Mouse (Mus musculus): ENCODE data around the gene Spg20.

Spg20 gene

DNA sequence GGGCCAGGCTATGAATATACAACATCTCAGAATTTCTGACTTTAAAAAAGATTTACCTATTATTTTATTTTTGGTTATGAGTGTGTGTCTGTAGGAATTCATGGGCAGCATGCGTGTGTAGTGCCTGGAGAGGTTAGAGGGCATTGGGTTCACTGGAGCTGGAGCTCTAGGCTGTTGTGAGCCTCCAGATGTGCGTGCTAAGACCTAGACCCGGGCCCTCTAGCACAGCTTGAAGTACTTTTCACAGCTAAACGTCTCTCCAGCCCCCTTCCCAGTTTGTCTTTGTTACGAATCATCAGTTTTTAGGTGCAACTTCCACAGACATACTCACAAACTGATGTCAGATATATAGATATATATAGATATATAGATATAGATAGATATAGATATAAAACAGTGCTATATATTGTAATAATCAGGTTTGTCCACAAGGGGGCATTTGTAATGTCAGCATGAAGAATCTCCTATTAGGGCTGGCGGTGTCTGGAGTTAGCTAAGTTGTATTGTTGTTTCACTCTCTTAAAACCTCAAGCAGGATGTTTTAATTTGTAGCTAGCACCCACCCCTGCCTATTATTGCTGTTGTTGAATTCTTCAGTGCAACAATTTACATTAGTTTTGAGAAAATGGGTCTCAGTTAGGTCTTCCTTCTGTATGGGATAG lies 40.9 kb downstream of the Spg20 start:
- peak; percentile 56 for DNase-seq

DNA sequence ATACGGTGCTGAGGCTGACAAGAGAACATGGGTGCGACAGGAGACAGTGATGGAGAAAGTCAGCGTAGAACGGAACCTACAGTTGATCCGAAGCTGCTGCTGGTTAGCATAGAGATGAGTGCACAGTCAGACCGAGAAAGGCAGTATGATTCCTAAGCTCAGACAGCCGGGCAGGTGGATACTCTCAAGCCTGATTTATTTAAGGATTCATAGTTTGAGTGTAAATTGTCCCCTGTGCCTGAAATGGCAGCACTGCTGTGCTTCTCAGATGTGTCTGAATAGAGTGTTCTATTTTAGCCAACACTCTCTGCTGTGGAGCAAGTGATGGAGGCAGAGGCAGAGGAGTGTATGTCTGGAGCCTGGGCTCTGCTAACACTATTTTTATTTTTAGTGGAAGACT lies 42.3 kb downstream of the Spg20 start:
- no peak for DNase-seq

DNA sequence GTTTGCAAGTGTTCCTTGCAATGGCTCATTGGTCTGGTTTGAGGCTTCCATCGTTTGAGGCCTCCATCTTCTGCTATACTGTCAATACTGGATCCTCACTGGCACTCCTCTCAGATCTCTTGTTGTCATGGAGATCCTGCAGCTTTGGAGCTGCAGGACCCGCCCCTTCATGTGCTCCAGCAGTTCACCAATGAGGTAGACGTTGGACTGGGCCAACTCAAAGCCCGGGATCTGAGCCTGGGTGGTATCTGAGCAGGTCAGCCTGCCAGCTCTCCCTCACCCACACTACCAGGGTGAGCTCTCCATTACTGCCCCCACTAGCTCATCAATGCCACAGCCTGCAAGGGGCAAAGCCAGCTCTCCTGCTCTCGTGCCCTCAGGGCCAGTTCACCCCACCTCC lies 45.5 kb downstream of the Spg20 start:
- DNase-seq = no peak

DNA sequence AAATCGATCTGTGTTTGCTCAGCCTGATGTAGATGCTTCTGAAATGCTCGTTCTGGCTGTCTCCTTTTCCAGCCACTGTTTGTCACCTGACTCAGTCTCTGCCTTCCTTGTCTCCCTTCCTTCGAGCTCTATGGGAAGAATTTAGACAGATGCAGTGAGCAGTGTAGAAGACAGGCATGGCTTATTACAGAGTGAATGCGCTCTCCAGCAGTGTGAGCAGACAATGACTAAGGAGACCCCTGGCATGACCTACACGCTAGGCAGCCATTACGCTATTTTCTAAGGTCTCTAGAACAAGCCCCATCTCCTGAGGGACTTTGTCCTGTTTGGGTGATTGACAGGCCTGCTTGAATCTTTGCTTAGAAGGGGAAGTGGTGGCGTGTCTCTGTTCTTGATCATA lies 49.2 kb downstream of the Spg20 start:
- DNase-seq = no peak

DNA sequence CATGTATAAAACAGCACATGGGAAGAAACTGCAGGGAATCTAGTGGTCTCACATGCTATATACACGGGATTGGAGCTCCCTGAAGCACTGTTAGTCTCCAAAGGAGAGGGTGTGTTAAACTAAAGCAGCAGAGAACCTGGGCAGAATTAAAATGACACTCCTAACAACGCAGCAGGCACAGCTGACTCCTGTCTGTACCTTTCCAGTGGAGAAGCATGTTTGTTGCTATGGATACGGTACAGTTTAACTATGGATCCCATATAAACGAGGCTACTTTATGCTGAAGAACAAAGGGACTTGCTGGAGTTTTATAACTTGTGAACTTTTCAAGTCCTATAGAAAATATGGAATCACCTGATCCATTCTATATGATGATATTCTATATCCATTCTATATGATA lies 51.6 kb downstream of the Spg20 start:
- DNase-seq = no peak

DNA sequence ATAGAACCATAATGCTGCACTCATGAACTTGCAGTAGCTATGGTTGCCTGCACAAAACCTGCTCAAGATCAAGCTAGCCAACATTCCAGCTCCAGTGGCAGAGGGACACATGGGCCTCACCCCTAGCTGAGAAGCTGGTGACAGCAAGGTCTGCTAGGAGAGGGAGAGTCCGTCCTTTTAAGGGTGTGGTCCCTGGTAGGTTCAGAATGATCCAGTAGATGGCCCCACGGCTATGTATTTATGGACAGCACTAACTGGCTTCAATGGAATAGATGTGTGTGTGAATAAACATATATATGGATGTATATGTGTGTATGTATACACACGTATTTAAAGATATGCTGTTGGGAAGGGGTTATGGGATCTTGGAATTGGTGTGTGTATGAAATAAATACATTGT lies 60.6 kb downstream of the Spg20 start:
- no peak for DNase-seq

DNA sequence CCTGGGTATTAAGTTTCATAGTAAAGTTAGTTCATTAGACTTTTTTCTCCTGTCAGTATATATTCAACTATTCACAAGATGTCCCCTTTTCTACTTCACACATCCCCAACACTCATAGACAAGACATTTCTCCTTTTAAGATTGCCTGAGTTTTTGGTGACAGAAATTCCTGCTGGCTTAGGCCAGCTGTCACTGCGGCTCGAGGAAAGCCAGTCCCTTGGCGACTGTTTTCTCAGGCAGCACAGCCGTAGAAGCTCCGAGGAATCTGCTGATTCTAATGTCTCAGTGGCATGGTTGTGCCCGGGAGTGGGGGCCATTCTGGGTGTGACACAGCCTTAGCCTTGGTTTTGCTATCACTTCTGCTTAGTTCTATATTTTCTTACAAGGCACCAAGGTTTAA lies 65.4 kb downstream of the Spg20 start:
- DNase-seq = no peak

DNA sequence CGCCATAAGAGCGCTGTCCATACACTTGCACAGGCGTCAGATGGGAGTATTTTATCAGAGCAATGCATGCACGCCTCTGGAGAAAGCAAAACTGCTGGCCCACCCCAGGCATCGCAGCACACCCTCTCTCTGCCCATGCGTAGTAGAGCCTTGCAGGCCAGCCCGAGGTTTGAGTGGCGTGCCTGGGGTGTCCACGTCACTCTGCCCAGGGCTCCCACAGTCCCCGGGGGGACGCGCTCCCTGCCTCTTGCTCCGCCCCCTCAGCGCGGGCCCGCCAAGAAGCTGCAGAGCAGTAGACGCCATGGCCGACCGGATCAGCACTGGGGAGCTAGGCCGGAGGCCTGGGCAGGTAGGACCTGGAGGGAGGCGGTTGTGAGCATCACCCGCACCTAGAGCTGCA lies 69.9 kb downstream of the Spg20 start, which contains the start of gene Sohlh2:
Sohlh2 (plus strand) TSS at position 263 of the 400 bp plus-strand sequence.
- DNase-seq = no peak
